Mouse (Mus musculus) embryonic facial prominence, embryonic 12.5 days (tissue): ENCODE data around the gene Nelfcd. TPM values are rescaled to one million over a fixed set of nuclear protein-coding genes. Genes with fewer than 3 reads are reported as not detected.

Experiments used
- ATAC-seq: fragments of 200-750 bp; cut with Nextera tagmentation; 2 replicates; pipeline ENCODE4 v1.8.0; 2017; ENCODE audit not compliant: insufficient number of reproducible peaks, insufficient read depth, low FRiP score, low TSS enrichment
- H3K27ac ChIP-seq: fragments of 300-500 bp; sonication (generic); 2 replicates; pipeline ENCODE4 v1.5.1; 2016; ENCODE audit warnings: mild to moderate bottlenecking
- H3K27me3 ChIP-seq: fragments of 300-500 bp; sonication (generic); 2 replicates; pipeline ENCODE4 v1.6.1; 2016; ENCODE audit warnings: mild to moderate bottlenecking, moderate library complexity
- H3K36me3 ChIP-seq: fragments of 300-500 bp; sonication (generic); 2 replicates; pipeline ENCODE4 v1.6.1; 2016; ENCODE audit warnings: mild to moderate bottlenecking
- H3K4me1 ChIP-seq: fragments of 300-500 bp; sonication (generic); 2 replicates; pipeline ENCODE4 v1.6.1; 2016
- H3K4me2 ChIP-seq: fragments of 300-500 bp; sonication (generic); replicated peaks from 2 replicates; pipeline ENCODE4 v1.6.1; 2016; ENCODE audit warnings: mild to moderate bottlenecking, moderate library complexity
- H3K4me3 ChIP-seq: fragments of 300-500 bp; sonication (generic); 2 replicates; pipeline ENCODE4 v1.5.1; 2016; ENCODE audit warnings: mild to moderate bottlenecking
- H3K9ac ChIP-seq: fragments of 300-500 bp; sonication (generic); 2 replicates; pipeline ENCODE4 v1.6.1; 2016; ENCODE audit warnings: mild to moderate bottlenecking, moderate library complexity
- H3K9me3 ChIP-seq: fragments of 300-500 bp; sonication (generic); 2 replicates; pipeline ENCODE4 v1.6.1; 2016; ENCODE audit warnings: mild to moderate bottlenecking, moderate library complexity
- WGBS: fragments of 180-500 bp; shearing (Covaris S2); methylation state at CpG from one replicate; pipeline ENCODE4 v1.1.7; 2016; 5-methylcytosine and 5-hydroxymethylcytosine counted together
- polyA plus RNA-seq: library from polyadenylated mRNA; unstranded; fragments of >200 nt; fragmentation: Nextera tagmentation; extraction: Ambion mirVana; gene quantifications from 2 replicates; pipeline ENCODE4 v1.2.1, GENCODE M21; 2016

The Nelfcd gene
- polyA plus RNA-seq, 1 experiment from 2014 or later = 177 TPM

- ATAC-seq = no peak
- WGBS = 67% methylated on average over 11 of the region's 11 CpGs
- Histone ChIP-seq H3K9ac (peak overlapping the region; percentile 54), H3K4me2 (peak overlapping the region; percentile 73), H3K9me3 (no peaks in the 10 kb centered on the region), H3K27ac (no peak overlapping the region), H3K4me1 (peaks cover 27% of the 10 kb centered on the region), H3K27me3 (no peaks in the 10 kb centered on the region), H3K36me3 (peaks cover 19% of the 10 kb centered on the region; the same call in 1 of the 2 replicates), H3K4me3 (peak overlapping the region; percentile 50)
These were observed 22.6 kb downstream of the Nelfcd start for GRCm38 (mm10) chr2:174438181-174438580.

- no peak within 1 kb of the TSS for H3K27ac ChIP-seq
- H3K4me3 ChIP-seq = peak within 1 kb of the TSS; percentile 50
- ATAC-seq = peak; percentile 49
- H3K27me3 ChIP-seq = no peaks in the 10 kb centered on the region
- peaks cover 28% of the 10 kb centered on the region for H3K4me1 ChIP-seq
- H3K36me3 ChIP-seq = peaks cover 12% of the 10 kb centered on the region; the same call in 1 of the 2 replicates
- H3K4me2 ChIP-seq = peak within 1 kb of the TSS; percentile 73
- peak within 1 kb of the TSS; percentile 54 for H3K9ac ChIP-seq
- H3K9me3 ChIP-seq = no peaks in the 10 kb centered on the region
- under 1% methylated on average over 38 of the region's 38 CpGs for WGBS
These were observed 23.3 kb downstream of the Nelfcd start, which contains the start of gene Ctsz for GRCm38 (mm10) chr2:174438737-174439449. Ctsz (minus strand) TSS chr2:174439039.

DNA sequence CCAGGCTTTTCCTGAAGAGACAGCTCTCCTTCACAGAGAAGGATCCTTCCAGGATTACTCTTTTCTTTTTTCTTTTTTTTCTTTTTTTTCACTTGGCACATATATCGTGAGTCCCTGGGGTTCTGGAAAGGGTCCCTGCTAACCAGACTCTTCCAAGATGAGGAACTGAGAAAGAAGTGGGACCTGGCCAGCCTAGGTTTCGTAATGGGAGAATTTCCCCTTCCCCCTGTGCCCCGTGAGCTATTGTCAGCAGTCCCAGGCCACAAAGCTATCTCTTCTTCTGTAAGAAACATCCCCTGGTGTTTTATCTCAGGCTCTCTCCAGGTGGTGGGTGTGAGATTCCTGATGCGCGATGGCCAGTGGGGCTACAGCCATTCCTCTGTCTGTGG is 23.8 kb downstream of the Nelfcd start:
- H3K9ac ChIP-seq = no peak overlapping the region

GRCm38 (mm10) chr2:174439961-174440360 is 24.4 kb downstream of the Nelfcd start:
- Histone ChIP-seq H3K27ac (no peak overlapping the region), H3K9me3 (no peaks in the 10 kb centered on the region), H3K4me3 (no peak overlapping the region), H3K4me2 (no peak overlapping the region), H3K27me3 (no peaks in the 10 kb centered on the region), H3K36me3 (0 out of 2 replicates have a peak, but pooled peaks cover 11% of the 10 kb centered on the region), H3K4me1 (peaks cover 28% of the 10 kb centered on the region), H3K9ac (no peak overlapping the region)
- no peak for ATAC-seq
- WGBS = 82% methylated on average over 9 of the region's 9 CpGs

More for the DNA sequence above, 23.8 kb downstream of the Nelfcd start:
- peak overlapping the region; percentile 50 for H3K4me3 ChIP-seq
- peaks cover 28% of the 10 kb centered on the region for H3K4me1 ChIP-seq
- H3K36me3 ChIP-seq = 0 out of 2 replicates have a peak, but pooled peaks cover 11% of the 10 kb centered on the region
- WGBS = 50% methylated on average over 5 of the region's 5 CpGs
- H3K4me2 ChIP-seq = peak overlapping the region; percentile 73
- H3K27me3 ChIP-seq = no peaks in the 10 kb centered on the region
- ATAC-seq = no peak
- no peaks in the 10 kb centered on the region for H3K9me3 ChIP-seq
- H3K27ac ChIP-seq = no peak overlapping the region

GRCm38 (mm10) chr2:174441898-174442297 is 26.3 kb downstream of the Nelfcd start:
- no peaks in the 10 kb centered on the region for H3K9me3 ChIP-seq
- H3K27me3 ChIP-seq = no peaks in the 10 kb centered on the region
- H3K27ac ChIP-seq = no peak overlapping the region
- H3K4me3 ChIP-seq = no peak overlapping the region
- peaks cover 36% of the 10 kb centered on the region for H3K4me1 ChIP-seq
- no peak overlapping the region for H3K9ac ChIP-seq
- H3K4me2 ChIP-seq = no peak overlapping the region
- no peaks in the 10 kb centered on the region for H3K36me3 ChIP-seq
- 84% methylated on average over 4 of the region's 4 CpGs for WGBS
- no peak for ATAC-seq

DNA sequence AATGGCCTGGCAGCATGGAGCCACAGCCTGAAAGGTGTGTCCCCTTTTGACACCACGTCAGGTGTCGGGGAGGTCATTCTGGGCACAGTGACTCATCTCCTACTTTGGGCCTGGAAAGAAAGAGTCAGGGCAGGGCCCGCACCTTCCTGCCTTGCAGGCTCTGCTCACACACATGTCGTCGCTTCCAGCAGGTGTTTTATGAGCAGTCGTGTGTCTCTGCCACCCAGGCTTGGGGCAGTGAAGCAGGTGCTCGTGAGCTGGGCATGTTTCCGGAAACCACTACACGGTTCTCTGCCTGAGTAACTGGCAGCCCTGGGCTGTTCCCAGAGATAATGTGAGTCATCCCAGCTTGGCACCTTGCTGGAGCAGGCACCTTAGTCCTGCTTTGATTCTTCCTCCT is 26.9 kb downstream of the Nelfcd start:
- Histone ChIP-seq H3K36me3 (no peaks in the 10 kb centered on the region), H3K27me3 (no peaks in the 10 kb centered on the region), H3K27ac (0 out of 2 replicates have a peak overlapping the region, but pooled peaks have one; percentile 11), H3K9me3 (no peaks in the 10 kb centered on the region), H3K9ac (no peak overlapping the region), H3K4me3 (no peak overlapping the region), H3K4me1 (peaks cover 35% of the 10 kb centered on the region), H3K4me2 (no peak overlapping the region)
- WGBS = 78% methylated on average over 9 of the region's 9 CpGs
- no peak for ATAC-seq

DNA sequence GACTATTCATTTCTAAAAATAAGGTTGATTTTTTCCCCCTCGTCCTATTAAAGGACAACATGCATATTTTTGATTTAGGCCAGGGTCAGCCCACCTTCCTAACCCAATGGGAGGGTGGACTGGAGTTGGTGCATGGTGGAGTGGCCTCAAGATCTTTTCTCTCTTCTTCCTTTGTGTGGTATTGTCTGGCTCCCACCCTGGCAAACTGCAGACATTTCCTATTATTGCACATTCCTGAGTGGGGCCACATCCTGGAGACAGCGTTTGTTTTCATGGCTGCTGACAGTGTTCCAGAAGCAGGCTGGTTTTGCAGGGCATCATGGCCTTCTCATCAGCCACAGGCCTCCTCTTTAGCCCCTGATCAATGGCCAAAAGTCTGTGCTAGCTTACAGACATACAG is 27.4 kb downstream of the Nelfcd start:
- Histone ChIP-seq H3K27me3 (no peaks in the 10 kb centered on the region), H3K4me2 (no peak overlapping the region), H3K4me1 (peaks cover 30% of the 10 kb centered on the region), H3K9ac (no peak overlapping the region), H3K27ac (peak overlapping the region; percentile 20; the same call in 1 of the 2 replicates), H3K4me3 (no peak overlapping the region), H3K9me3 (no peaks in the 10 kb centered on the region), H3K36me3 (no peaks in the 10 kb centered on the region)
- no peak for ATAC-seq
- whole genome bisulfite sequencing = 54% methylated on average over 2 of the region's 2 CpGs

DNA sequence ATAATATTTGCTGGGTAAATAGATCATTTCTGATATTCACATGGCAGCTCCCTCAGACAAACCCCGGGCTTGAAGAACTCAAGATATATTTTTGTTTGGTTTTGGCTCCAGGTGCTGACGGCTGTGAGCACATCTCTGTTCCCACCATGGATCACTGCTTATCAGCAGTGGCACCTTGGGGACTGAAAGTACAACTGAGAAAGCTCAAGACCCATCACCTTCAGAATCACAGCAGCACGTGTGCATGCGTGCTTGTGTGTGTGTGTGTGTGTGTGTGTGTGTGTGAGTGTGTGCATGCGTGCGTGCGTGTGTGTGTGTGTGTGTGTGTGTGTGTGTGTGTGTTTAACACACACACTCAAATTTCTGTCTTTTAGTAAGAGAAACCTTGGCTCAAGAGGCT is 28.8 kb downstream of the Nelfcd start:
- H3K9ac ChIP-seq = no peak overlapping the region
- peaks cover 18% of the 10 kb centered on the region; the same call in 1 of the 2 replicates for H3K4me1 ChIP-seq
- H3K27ac ChIP-seq = no peak overlapping the region
- H3K9me3 ChIP-seq = no peaks in the 10 kb centered on the region
- no peak overlapping the region for H3K4me3 ChIP-seq
- H3K27me3 ChIP-seq = no peaks in the 10 kb centered on the region
- no peak overlapping the region for H3K4me2 ChIP-seq
- 85% methylated on average over 7 of the region's 7 CpGs for WGBS
- ATAC-seq = no peak
- H3K36me3 ChIP-seq = no peaks in the 10 kb centered on the region

DNA sequence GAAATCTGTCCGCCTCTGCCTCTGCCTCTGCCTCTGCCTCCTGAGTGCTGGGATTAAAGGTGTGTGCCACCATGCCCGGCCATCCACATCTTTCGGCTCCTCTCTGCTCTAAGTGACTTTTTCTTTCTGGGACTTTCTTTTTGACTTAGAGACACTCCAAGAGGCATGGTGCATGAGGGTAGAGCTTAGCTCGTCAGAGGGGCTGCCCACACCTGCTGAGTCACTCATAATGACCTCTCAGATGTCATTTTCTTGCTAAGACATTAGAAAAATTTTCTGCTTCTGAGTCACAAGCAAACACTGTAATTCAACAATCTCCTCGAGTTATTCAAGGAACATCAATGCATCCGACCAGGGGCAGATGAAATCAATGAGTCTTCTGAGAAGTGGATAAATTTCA is 29.4 kb downstream of the Nelfcd start:
- Histone ChIP-seq H3K27me3 (no peaks in the 10 kb centered on the region), H3K27ac (no peak overlapping the region), H3K9me3 (no peaks in the 10 kb centered on the region), H3K4me3 (no peak overlapping the region), H3K4me1 (peaks cover 14% of the 10 kb centered on the region; the same call in 1 of the 2 replicates), H3K9ac (no peak overlapping the region), H3K36me3 (no peaks in the 10 kb centered on the region), H3K4me2 (no peak overlapping the region)
- ATAC-seq = no peak
- WGBS = 80% methylated on average over 6 of the region's 6 CpGs

DNA sequence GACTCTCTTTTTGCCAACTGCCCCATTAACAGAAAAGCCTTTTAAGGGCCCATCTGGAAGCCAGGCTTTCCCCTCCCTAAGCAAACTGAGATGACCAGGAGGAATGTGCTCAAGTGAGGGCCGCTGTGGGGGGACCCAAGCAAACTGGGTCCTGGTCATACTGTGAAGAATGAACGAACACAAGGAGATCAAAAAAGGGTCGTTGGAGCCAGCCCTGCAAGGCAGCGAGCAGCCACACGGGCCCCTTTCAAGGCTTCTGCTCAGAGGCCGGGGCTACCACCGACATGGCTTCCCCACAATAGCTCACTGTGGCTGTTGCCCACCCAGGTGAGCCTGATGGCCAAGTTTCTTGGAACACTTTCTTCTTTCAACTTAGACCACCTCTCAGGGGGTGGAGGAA is 30.9 kb downstream of the Nelfcd start:
- no peaks in the 10 kb centered on the region for H3K36me3 ChIP-seq
- peak overlapping the region; percentile 41; the same call in 1 of the 2 replicates for H3K27ac ChIP-seq
- no peak overlapping the region for H3K4me3 ChIP-seq
- peaks cover 14% of the 10 kb centered on the region; the same call in 1 of the 2 replicates for H3K4me1 ChIP-seq
- no peaks in the 10 kb centered on the region for H3K27me3 ChIP-seq
- H3K9ac ChIP-seq = peak overlapping the region; percentile 4; the same call in 1 of the 2 replicates
- no peaks in the 10 kb centered on the region for H3K9me3 ChIP-seq
- 60% methylated on average over 7 of the region's 7 CpGs for WGBS
- ATAC-seq = no peak
- no peak overlapping the region for H3K4me2 ChIP-seq

DNA sequence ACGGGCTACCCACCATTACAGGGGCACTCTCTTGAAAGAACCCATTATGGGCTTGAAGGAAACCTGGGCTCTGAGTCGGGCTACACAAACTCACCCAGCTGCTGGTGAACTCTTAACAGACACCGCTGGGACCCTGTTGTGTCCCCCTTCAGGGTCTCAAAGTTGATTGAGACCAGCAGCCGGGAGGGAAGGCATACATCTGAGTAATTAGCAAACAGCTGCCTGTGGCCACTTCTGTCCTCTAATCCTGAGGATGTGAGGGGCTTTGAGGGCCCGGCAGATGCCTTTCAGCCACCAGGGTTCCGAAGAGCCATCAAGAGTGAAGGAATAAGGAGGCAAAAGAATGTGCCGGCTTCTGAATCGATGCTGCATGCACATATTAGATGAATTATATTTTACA is 31.3 kb downstream of the Nelfcd start:
- no peak for ATAC-seq
- WGBS = 54% methylated on average over 8 of the region's 8 CpGs
- Histone ChIP-seq H3K4me3 (no peak overlapping the region), H3K9me3 (no peaks in the 10 kb centered on the region), H3K36me3 (no peaks in the 10 kb centered on the region), H3K27me3 (no peaks in the 10 kb centered on the region), H3K4me2 (no peak overlapping the region), H3K27ac (peak overlapping the region; percentile 41; the same call in 1 of the 2 replicates), H3K9ac (no peak overlapping the region), H3K4me1 (peaks cover 14% of the 10 kb centered on the region; the same call in 1 of the 2 replicates)

DNA sequence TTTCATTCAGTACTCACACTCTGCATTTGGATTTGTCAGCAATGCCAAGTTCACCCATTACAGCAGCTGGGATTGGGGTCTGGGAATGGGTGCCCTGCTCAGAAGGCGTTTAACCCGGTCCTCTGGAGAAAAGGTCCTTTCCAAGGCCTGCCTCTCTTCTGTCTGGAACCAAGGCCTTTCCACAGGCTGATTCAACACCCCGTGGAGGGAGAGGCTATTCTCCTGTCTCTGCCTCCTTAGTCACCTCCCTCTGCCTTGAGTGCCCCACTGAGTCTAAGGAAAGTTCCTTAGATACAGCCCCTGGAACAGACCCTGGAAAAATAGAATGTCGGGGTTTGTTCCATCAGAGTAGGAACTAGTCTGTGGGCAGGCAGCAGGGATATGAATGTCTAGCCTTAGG is 32.8 kb downstream of the Nelfcd start:
- H3K27me3 ChIP-seq = no peaks in the 10 kb centered on the region
- peaks cover 10% of the 10 kb centered on the region; the same call in 1 of the 2 replicates for H3K4me1 ChIP-seq
- 83% methylated on average over 4 of the region's 4 CpGs for WGBS
- no peak overlapping the region for H3K9ac ChIP-seq
- ATAC-seq = no peak
- no peak overlapping the region for H3K4me2 ChIP-seq
- no peak overlapping the region for H3K27ac ChIP-seq
- H3K4me3 ChIP-seq = no peak overlapping the region
- no peaks in the 10 kb centered on the region for H3K9me3 ChIP-seq
- no peaks in the 10 kb centered on the region for H3K36me3 ChIP-seq
